Mouse (Mus musculus): ENCODE results near the gene Trpm3. TPM values are rescaled to one million over a fixed set of nuclear protein-coding genes. Genes with fewer than 3 reads are reported as not detected.

Trpm3 gene
- polyA plus RNA-seq, 1 experiment from 2014 or later, result 4.9 TPM

DNA sequence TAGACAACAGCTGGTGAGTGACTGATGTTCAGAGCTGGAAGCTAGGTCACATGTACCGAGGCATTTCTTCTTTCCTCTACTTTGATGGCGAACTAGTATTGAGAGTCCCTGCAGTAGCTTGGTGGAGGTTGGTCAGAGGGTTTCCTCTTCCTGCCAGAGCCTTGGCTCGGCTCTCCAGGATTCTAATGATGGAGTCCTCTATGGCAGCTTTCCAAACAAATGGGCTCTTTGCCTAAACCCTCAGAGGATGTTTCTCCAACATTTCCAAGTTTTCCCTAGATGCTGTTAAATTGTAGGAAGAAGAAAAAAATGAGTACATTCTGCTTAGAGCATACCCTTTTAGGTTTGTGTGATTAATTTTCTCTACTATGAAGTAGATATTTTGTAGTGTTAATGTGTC is 6.2 kb upstream of the Trpm3 start:
- DNase-seq (ENCODE audit: low spot score), result no peak
- H3K4me1 ChIP-seq (ENCODE audit: control insufficient read depth, insufficient read depth, low read length), result no peaks in the 10 kb centered on the region
- no peaks in the 10 kb centered on the region for H3K9me3 ChIP-seq (replicated peaks; ENCODE audit: control insufficient read depth, low read length)
- H3K27ac ChIP-seq (replicated peaks; ENCODE audit: low read depth, low read length), result no peak overlapping the region
- no peak for ATAC-seq (replicated peaks; ENCODE audit: insufficient number of reproducible peaks, low FRiP score, low TSS enrichment, low read depth)
- no peak overlapping the region for H3K4me3 ChIP-seq (ENCODE audit: low read depth, low read length)
- no peak overlapping the region for H3K4me2 ChIP-seq (ENCODE audit: low read depth, low read length)
- no peaks in the 10 kb centered on the region for H3K27me3 ChIP-seq (ENCODE audit: control insufficient read depth, insufficient read depth, low read length)
- no peak overlapping the region for H3K9ac ChIP-seq (replicated peaks; ENCODE audit: low read length)
- H3K36me3 ChIP-seq (replicated peaks; ENCODE audit: control insufficient read depth, insufficient read depth, low read depth, low read length), result no peaks in the 10 kb centered on the region
- WGBS, result 79% methylated on average over 3 of the region's 3 CpGs

GRCm38 (mm10) chr19:22178549-22178948 is 39.7 kb downstream of the Trpm3 start:
- no peak for ATAC-seq (replicated peaks; ENCODE audit: insufficient number of reproducible peaks, low FRiP score, low TSS enrichment, low read depth)
- Histone ChIP-seq H3K4me3 (ENCODE audit: low read depth, low read length) (no peak overlapping the region), H3K27ac (replicated peaks; ENCODE audit: low read depth, low read length) (no peak overlapping the region), H3K36me3 (replicated peaks; ENCODE audit: control insufficient read depth, insufficient read depth, low read depth, low read length) (no peaks in the 10 kb centered on the region), H3K9ac (replicated peaks; ENCODE audit: low read length) (no peak overlapping the region), H3K9me3 (replicated peaks; ENCODE audit: control insufficient read depth, low read length) (no peaks in the 10 kb centered on the region), H3K4me2 (ENCODE audit: low read depth, low read length) (no peak overlapping the region), H3K4me1 (ENCODE audit: control insufficient read depth, insufficient read depth, low read length) (no peaks in the 10 kb centered on the region), H3K27me3 (ENCODE audit: control insufficient read depth, insufficient read depth, low read length) (no peaks in the 10 kb centered on the region)
- DNase-seq (ENCODE audit: low spot score), result no peak
- 67% methylated on average over 4 of the region's 4 CpGs for WGBS

DNA sequence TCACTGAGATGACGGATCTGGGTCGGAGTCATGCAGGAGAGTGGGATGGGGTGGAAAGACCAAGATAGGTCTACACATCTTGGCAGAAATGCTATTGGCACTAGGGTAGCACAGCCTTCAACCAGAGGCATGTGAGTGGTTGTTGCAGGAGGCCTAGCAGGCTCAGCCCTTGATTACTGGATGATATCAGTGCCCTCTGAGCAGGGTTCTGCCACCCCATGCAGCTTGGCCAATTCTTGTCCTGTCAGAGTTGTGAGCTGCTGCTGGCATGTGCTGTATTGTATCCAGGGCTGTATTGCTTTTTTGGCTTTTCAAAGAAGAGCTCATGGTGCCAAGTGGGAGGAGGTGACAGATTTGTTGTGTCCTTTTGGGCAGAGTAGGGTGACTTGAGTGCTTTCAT is 40.2 kb downstream of the Trpm3 start:
- H3K27me3 ChIP-seq (ENCODE audit: control insufficient read depth, insufficient read depth, low read length), result no peaks in the 10 kb centered on the region
- H3K4me2 ChIP-seq (ENCODE audit: low read depth, low read length), result no peak overlapping the region
- H3K4me1 ChIP-seq (ENCODE audit: control insufficient read depth, insufficient read depth, low read length), result no peaks in the 10 kb centered on the region
- H3K9me3 ChIP-seq (replicated peaks; ENCODE audit: control insufficient read depth, low read length), result no peaks in the 10 kb centered on the region
- no peak for ATAC-seq (replicated peaks; ENCODE audit: insufficient number of reproducible peaks, low FRiP score, low TSS enrichment, low read depth)
- no peak overlapping the region for H3K27ac ChIP-seq (replicated peaks; ENCODE audit: low read depth, low read length)
- H3K36me3 ChIP-seq (replicated peaks; ENCODE audit: control insufficient read depth, insufficient read depth, low read depth, low read length), result no peaks in the 10 kb centered on the region
- H3K9ac ChIP-seq (replicated peaks; ENCODE audit: low read length), result no peak overlapping the region
- WGBS, result 94% methylated on average over 2 of the region's 2 CpGs
- H3K4me3 ChIP-seq (ENCODE audit: low read depth, low read length), result no peak overlapping the region
- no peak for DNase-seq (ENCODE audit: low spot score)

DNA sequence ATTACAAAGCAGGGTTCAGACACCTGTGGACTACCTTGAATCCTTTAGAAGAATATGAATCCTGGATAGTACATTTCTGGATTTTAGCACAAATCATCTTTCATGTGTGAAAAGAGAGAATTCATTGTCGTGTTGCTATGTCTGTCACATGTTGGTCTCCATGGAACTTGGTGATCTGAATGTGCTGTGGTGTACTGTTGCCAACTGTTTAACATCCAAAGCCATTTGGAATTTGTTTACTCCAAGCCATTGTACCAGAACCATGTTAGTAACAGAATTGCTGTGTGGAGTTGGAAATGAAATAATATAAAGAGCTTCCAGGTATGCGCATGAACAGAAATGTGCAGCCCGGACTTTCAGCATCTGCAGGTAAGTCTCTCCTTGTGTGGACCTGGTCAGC is 41.3 kb downstream of the Trpm3 start:
- H3K27me3 ChIP-seq (ENCODE audit: control insufficient read depth, insufficient read depth, low read length), result no peaks in the 10 kb centered on the region
- H3K27ac ChIP-seq (replicated peaks; ENCODE audit: low read depth, low read length), result no peak overlapping the region
- H3K4me2 ChIP-seq (ENCODE audit: low read depth, low read length), result no peak overlapping the region
- no peaks in the 10 kb centered on the region for H3K36me3 ChIP-seq (replicated peaks; ENCODE audit: control insufficient read depth, insufficient read depth, low read depth, low read length)
- H3K4me3 ChIP-seq (ENCODE audit: low read depth, low read length), result no peak overlapping the region
- ATAC-seq (replicated peaks; ENCODE audit: insufficient number of reproducible peaks, low FRiP score, low TSS enrichment, low read depth) (no peak), DNase-seq (ENCODE audit: low spot score) (no peak)
- H3K4me1 ChIP-seq (ENCODE audit: control insufficient read depth, insufficient read depth, low read length), result no peaks in the 10 kb centered on the region
- no peaks in the 10 kb centered on the region for H3K9me3 ChIP-seq (replicated peaks; ENCODE audit: control insufficient read depth, low read length)
- WGBS, result 90% methylated on average over 3 of the region's 3 CpGs
- no peak overlapping the region for H3K9ac ChIP-seq (replicated peaks; ENCODE audit: low read length)

DNA sequence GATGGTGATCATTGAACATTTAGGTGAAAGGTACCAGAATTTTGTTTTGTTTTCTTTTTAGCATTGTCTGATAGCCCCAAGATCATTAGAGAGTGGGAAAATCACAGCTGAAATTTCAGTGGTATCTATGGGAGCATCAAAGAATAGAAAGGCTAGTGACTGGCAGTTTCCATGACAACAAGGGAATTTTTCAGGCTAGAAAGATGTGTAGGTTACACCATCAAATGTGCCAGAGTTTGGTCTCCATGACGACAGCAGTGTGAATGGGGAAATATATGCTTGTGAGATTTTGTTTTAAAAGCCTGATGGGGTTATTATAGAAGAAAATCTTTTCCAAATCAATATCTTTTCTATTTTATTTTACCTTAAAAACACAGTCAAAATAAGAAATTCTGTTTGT is 50.9 kb downstream of the Trpm3 start:
- H3K4me2 ChIP-seq (ENCODE audit: low read depth, low read length), result no peak overlapping the region
- no peak for DNase-seq (ENCODE audit: low spot score)

DNA sequence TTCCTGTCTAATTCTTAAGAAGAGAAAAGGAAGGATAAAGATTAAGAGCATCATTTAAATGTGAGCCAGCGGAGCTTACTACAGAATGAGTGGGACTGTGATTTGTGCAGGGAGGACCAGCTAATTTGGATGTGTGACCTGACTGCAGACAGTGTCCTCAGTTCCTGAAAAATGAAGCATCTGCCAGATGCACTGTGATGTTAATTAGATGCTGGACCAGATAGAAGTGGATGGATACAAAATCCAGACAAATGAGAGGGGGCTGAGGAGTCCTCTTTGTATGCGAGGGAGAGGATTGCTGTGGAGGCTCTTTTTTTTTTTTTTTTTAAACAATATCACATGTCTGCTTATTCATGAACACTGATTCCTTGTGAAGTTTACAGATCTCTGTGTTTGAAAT is 83.7 kb downstream of the Trpm3 start:
- H3K27me3 ChIP-seq (ENCODE audit: control insufficient read depth, insufficient read depth, low read length), result no peaks in the 10 kb centered on the region
- H3K27ac ChIP-seq (replicated peaks; ENCODE audit: low read depth, low read length), result no peak overlapping the region
- H3K4me3 ChIP-seq (ENCODE audit: low read depth, low read length), result no peak overlapping the region
- ATAC-seq (replicated peaks; ENCODE audit: insufficient number of reproducible peaks, low FRiP score, low TSS enrichment, low read depth) (no peak), DNase-seq (ENCODE audit: low spot score) (no peak)
- H3K9ac ChIP-seq (replicated peaks; ENCODE audit: low read length), result no peak overlapping the region
- no peaks in the 10 kb centered on the region for H3K9me3 ChIP-seq (replicated peaks; ENCODE audit: control insufficient read depth, low read length)
- H3K4me2 ChIP-seq (ENCODE audit: low read depth, low read length), result no peak overlapping the region
- H3K36me3 ChIP-seq (replicated peaks; ENCODE audit: control insufficient read depth, insufficient read depth, low read depth, low read length), result no peaks in the 10 kb centered on the region
- WGBS, result 76% methylated on average over 2 of the region's 2 CpGs
- no peaks in the 10 kb centered on the region for H3K4me1 ChIP-seq (ENCODE audit: control insufficient read depth, insufficient read depth, low read length)

More for the DNA sequence above, 50.9 kb downstream of the Trpm3 start:
- Histone ChIP-seq H3K27me3 (ENCODE audit: control insufficient read depth, insufficient read depth, low read length) (no peaks in the 10 kb centered on the region), H3K36me3 (replicated peaks; ENCODE audit: control insufficient read depth, insufficient read depth, low read depth, low read length) (no peaks in the 10 kb centered on the region), H3K9ac (replicated peaks; ENCODE audit: low read length) (no peak overlapping the region), H3K27ac (replicated peaks; ENCODE audit: low read depth, low read length) (no peak overlapping the region), H3K9me3 (replicated peaks; ENCODE audit: control insufficient read depth, low read length) (no peaks in the 10 kb centered on the region), H3K4me1 (ENCODE audit: control insufficient read depth, insufficient read depth, low read length) (no peaks in the 10 kb centered on the region), H3K4me3 (ENCODE audit: low read depth, low read length) (no peak overlapping the region)
- ATAC-seq (replicated peaks; ENCODE audit: insufficient number of reproducible peaks, low FRiP score, low TSS enrichment, low read depth), result no peak
- WGBS, result 74% methylated on average over 1 of the region's 1 CpGs

- Histone ChIP-seq H3K4me2 (ENCODE audit: low read depth, low read length) (no peak overlapping the region), H3K9ac (replicated peaks; ENCODE audit: low read length) (no peak overlapping the region), H3K9me3 (replicated peaks; ENCODE audit: control insufficient read depth, low read length) (no peaks in the 10 kb centered on the region), H3K4me3 (ENCODE audit: low read depth, low read length) (no peak overlapping the region), H3K27me3 (ENCODE audit: control insufficient read depth, insufficient read depth, low read length) (no peaks in the 10 kb centered on the region), H3K36me3 (replicated peaks; ENCODE audit: control insufficient read depth, insufficient read depth, low read depth, low read length) (no peaks in the 10 kb centered on the region), H3K27ac (replicated peaks; ENCODE audit: low read depth, low read length) (no peak overlapping the region), H3K4me1 (ENCODE audit: control insufficient read depth, insufficient read depth, low read length) (no peaks in the 10 kb centered on the region)
- ATAC-seq (replicated peaks; ENCODE audit: insufficient number of reproducible peaks, low FRiP score, low TSS enrichment, low read depth) (no peak), DNase-seq (ENCODE audit: low spot score) (no peak)
These were observed 95.3 kb downstream of the Trpm3 start for GRCm38 (mm10) chr19:22234187-22234586.

DNA sequence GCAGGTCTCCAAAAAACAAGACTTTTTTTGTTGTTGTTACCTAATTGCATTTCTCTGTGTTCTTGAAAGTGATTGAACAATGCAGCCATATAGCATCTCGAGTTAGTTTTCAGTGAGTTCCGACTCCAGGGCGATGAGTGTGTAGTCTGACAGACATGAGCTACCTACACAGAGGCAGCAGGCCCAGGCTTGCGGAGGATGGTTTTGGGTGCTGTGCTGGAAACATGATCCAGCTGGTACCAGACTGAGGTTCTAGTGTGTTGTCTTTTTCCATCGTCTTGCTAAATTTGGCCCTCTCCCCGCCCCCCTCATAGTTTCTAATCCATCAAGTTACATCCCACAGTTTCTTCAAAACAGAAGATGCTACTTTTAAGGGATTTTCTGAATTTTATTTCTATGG is 110.2 kb downstream of the Trpm3 start:
- no peak for DNase-seq (ENCODE audit: low spot score)
- Histone ChIP-seq H3K36me3 (replicated peaks; ENCODE audit: control insufficient read depth, insufficient read depth, low read depth, low read length) (no peaks in the 10 kb centered on the region), H3K9ac (replicated peaks; ENCODE audit: low read length) (no peak overlapping the region), H3K4me1 (ENCODE audit: control insufficient read depth, insufficient read depth, low read length) (no peaks in the 10 kb centered on the region), H3K27me3 (ENCODE audit: control insufficient read depth, insufficient read depth, low read length) (no peaks in the 10 kb centered on the region), H3K27ac (replicated peaks; ENCODE audit: low read depth, low read length) (no peak overlapping the region), H3K4me3 (ENCODE audit: low read depth, low read length) (no peak overlapping the region), H3K4me2 (ENCODE audit: low read depth, low read length) (no peak overlapping the region), H3K9me3 (replicated peaks; ENCODE audit: control insufficient read depth, low read length) (no peaks in the 10 kb centered on the region)
- 84% methylated on average over 6 of the region's 6 CpGs for WGBS
- no peak for ATAC-seq (replicated peaks; ENCODE audit: insufficient number of reproducible peaks, low FRiP score, low TSS enrichment, low read depth)

Measured in embryonic facial prominence, embryonic 11.5 days (tissue).